12 mouse cellular contexts compared by ENCODE assay signal in the genomic region with DNA sequence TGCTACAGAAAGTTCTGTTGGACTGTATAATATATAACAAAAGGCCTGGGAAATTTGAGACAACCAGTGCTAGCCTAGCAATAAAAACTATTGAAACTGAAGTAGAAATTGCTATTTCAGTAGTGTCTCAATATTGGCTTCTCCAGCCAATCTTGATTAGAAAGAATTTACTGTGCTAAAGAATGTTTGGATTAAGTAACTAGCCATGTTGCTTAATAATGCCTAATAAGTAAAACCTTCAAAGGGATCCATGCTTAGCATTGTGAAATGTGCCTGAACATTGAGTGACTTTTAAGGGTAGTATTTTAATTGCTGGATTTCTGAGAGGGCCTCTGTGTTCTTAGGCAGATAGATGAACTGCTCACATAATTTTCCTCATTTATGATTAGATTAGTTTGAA. TPM values are rescaled to one million over a fixed set of nuclear protein-coding genes. Genes with fewer than 3 reads are reported as not detected.
DNase-seq lines count a peak whose midpoint lies in the region; ATAC-seq lines count a peak whose summit lies in the region.
"Had no signal": no experiment of that assay in that cellular context is flagged by ENCODE, and none has a peak within 500 bp of the region (broad histone marks: within the 10 kb centered on the region; RNA-seq: fewer than 3 reads in every experiment).

No protein-coding gene starts in this region.

- peaks cover 61% of the 10 kb centered on the region for H3K36me3 ChIP-seq in limb, embryonic 12.5 days
- peaks cover 67% of the 10 kb centered on the region for H3K36me3 ChIP-seq in limb, embryonic 10.5 days
- H3K36me3 ChIP-seq in embryonic facial prominence, embryonic 13.5 days = peaks cover 51% of the 10 kb centered on the region
- peaks cover 57% of the 10 kb centered on the region for H3K36me3 ChIP-seq in forebrain, embryonic 15.5 days
- peaks cover 59% of the 10 kb centered on the region for H3K36me3 ChIP-seq in liver, embryonic 13.5 days

- no peaks in the 10 kb centered on the region for H3K27me3 ChIP-seq in limb, embryonic 12.5 days
- no peaks in the 10 kb centered on the region for H3K27me3 ChIP-seq in limb, embryonic 10.5 days (ENCODE audit: low read depth, poor library complexity, severe bottlenecking)
- H3K27me3 ChIP-seq in embryonic facial prominence, embryonic 13.5 days = no peaks in the 10 kb centered on the region
- H3K27me3 ChIP-seq in forebrain, embryonic 15.5 days = no peaks in the 10 kb centered on the region
- H3K27me3 ChIP-seq in liver, embryonic 13.5 days = no peaks in the 10 kb centered on the region

- DNase-seq in limb, embryonic 10.5 days (ENCODE audit: low spot score) = no peak
- DNase-seq in liver, embryonic 13.5 days = no peak
- no peak for DNase-seq in cerebellum, postnatal 36 days
- DNase-seq: kidney, postnatal 4 days; left cerebral cortex, postnatal 4 days; thymus, postnatal 14 days had no signal

- peaks cover 34% of the 10 kb centered on the region for H3K4me1 ChIP-seq in limb, embryonic 12.5 days (replicated peaks)
- H3K4me1 ChIP-seq in limb, embryonic 10.5 days = peaks cover 29% of the 10 kb centered on the region
- peaks cover 32% of the 10 kb centered on the region for H3K4me1 ChIP-seq in embryonic facial prominence, embryonic 13.5 days
- H3K4me1 ChIP-seq in forebrain, embryonic 15.5 days = peaks cover 62% of the 10 kb centered on the region
- peaks cover 62% of the 10 kb centered on the region for H3K4me1 ChIP-seq in liver, embryonic 13.5 days (replicated peaks)

- no peak overlapping the region for H3K4me3 ChIP-seq in limb, embryonic 12.5 days (replicated peaks)
- H3K4me3 ChIP-seq in limb, embryonic 10.5 days = no peak overlapping the region
- no peak overlapping the region for H3K4me3 ChIP-seq in embryonic facial prominence, embryonic 13.5 days
- H3K4me3 ChIP-seq in forebrain, embryonic 15.5 days = peak overlapping the region; percentile 5; the same call in 1 of the 2 replicates
- H3K4me3 ChIP-seq in liver, embryonic 13.5 days (replicated peaks) = no peak overlapping the region

- H3K9me3 ChIP-seq in limb, embryonic 12.5 days = no peaks in the 10 kb centered on the region
- H3K9me3 ChIP-seq in limb, embryonic 10.5 days (replicated peaks) = no peaks in the 10 kb centered on the region
- H3K9me3 ChIP-seq in embryonic facial prominence, embryonic 13.5 days = no peaks in the 10 kb centered on the region
- no peaks in the 10 kb centered on the region for H3K9me3 ChIP-seq in forebrain, embryonic 15.5 days
- no peaks in the 10 kb centered on the region for H3K9me3 ChIP-seq in liver, embryonic 13.5 days (replicated peaks)
- H3K9me3 ChIP-seq: G1E had no signal

- H3K4me2 ChIP-seq in limb, embryonic 12.5 days = peak overlapping the region; percentile 66; the same call in 1 of the 2 replicates
- peak overlapping the region; percentile 64; the same call in 1 of the 2 replicates for H3K4me2 ChIP-seq in embryonic facial prominence, embryonic 13.5 days
- peak overlapping the region; percentile 76 for H3K4me2 ChIP-seq in forebrain, embryonic 15.5 days (replicated peaks)
- peak overlapping the region; percentile 90 for H3K4me2 ChIP-seq in liver, embryonic 13.5 days

- no peak overlapping the region for H3K9ac ChIP-seq in limb, embryonic 12.5 days (replicated peaks)
- H3K9ac ChIP-seq in embryonic facial prominence, embryonic 13.5 days = no peak overlapping the region
- H3K9ac ChIP-seq in forebrain, embryonic 15.5 days (replicated peaks) = no peak overlapping the region
- H3K9ac ChIP-seq in liver, embryonic 13.5 days = peak overlapping the region; percentile 95; the same call in 1 of the 2 replicates

- ATAC-seq in limb, embryonic 12.5 days (ENCODE audit: insufficient number of reproducible peaks, insufficient read depth, low FRiP score, low TSS enrichment, low read depth) = no peak
- no peak for ATAC-seq in embryonic facial prominence, embryonic 13.5 days (ENCODE audit: insufficient number of reproducible peaks, insufficient read depth, low FRiP score, low TSS enrichment, low read depth)
- no peak for ATAC-seq in forebrain, embryonic 15.5 days (replicated peaks)
- no peak for ATAC-seq in liver, embryonic 13.5 days (ENCODE audit: low read depth)
- no peak for ATAC-seq in erythroblast, adult 5-6 weeks (replicated peaks; ENCODE audit: low FRiP score, poor library complexity, severe bottlenecking)
- ATAC-seq in CD4-positive, CD25-positive, alpha-beta regulatory T cell, adult 4 months = no peak

- H3K27ac ChIP-seq in limb, embryonic 12.5 days = no peak overlapping the region
- no peak overlapping the region for H3K27ac ChIP-seq in limb, embryonic 10.5 days
- H3K27ac ChIP-seq in embryonic facial prominence, embryonic 13.5 days = no peak overlapping the region
- no peak overlapping the region for H3K27ac ChIP-seq in forebrain, embryonic 15.5 days (replicated peaks)
- no peak overlapping the region for H3K27ac ChIP-seq in liver, embryonic 13.5 days

RNA-seq across cellular contexts. Expression of gene Dnaja1, which starts 3.6 kb away (rescaled TPM):
- polyA plus RNA-seq in limb, embryonic 12.5 days (2016; fragmentation: Nextera tagmentation; extraction: Ambion mirVana) = 459 and 511 TPM in 2 replicates
- polyA plus RNA-seq in limb, embryonic 10.5 days (2016; fragmentation: Nextera tagmentation; extraction: Ambion mirVana) = 546 and 555 TPM in 2 replicates
- 435 and 438 TPM in 2 replicates for polyA plus RNA-seq in embryonic facial prominence, embryonic 13.5 days (2015; fragmentation: Nextera tagmentation; extraction: Ambion mirVana)
- polyA plus RNA-seq in forebrain, embryonic 15.5 days (2015; fragmentation: Nextera tagmentation; extraction: Ambion mirVana) = 695 and 704 TPM in 2 replicates
- polyA plus RNA-seq in liver, embryonic 13.5 days (2015; fragmentation: Nextera tagmentation; extraction: Ambion mirVana) = 198 and 259 TPM in 2 replicates
- 36.1 and 39.5 TPM in 2 replicates for total RNA-seq in erythroblast, adult 5-6 weeks (2015; ENCODE audit: low replicate concordance)
- 45.3 and 78.4 TPM in 2 replicates for total RNA-seq in erythroblast, adult 5-6 weeks (2017; ENCODE audit: low replicate concordance)
- 100 to 1,000 TPM; 399 to 683 TPM for polyA plus RNA-seq in CD4-positive, CD25-positive, alpha-beta regulatory T cell, adult 4 months (2017; shearing (Covaris generic))

RNA-seq across cellular contexts. Expression of gene Aptx, which starts 22.6 kb away (rescaled TPM):
- polyA plus RNA-seq in limb, embryonic 12.5 days (2016; fragmentation: Nextera tagmentation; extraction: Ambion mirVana) = 34.0 and 37.9 TPM in 2 replicates
- 35.4 and 39.6 TPM in 2 replicates for polyA plus RNA-seq in limb, embryonic 10.5 days (2016; fragmentation: Nextera tagmentation; extraction: Ambion mirVana)
- 40.4 TPM in 2 replicates for polyA plus RNA-seq in embryonic facial prominence, embryonic 13.5 days (2015; fragmentation: Nextera tagmentation; extraction: Ambion mirVana)
- 55.5 and 56.7 TPM in 2 replicates for polyA plus RNA-seq in forebrain, embryonic 15.5 days (2015; fragmentation: Nextera tagmentation; extraction: Ambion mirVana)
- 11.8 and 13.1 TPM in 2 replicates for polyA plus RNA-seq in liver, embryonic 13.5 days (2015; fragmentation: Nextera tagmentation; extraction: Ambion mirVana)
- 1.2 and 3.6 TPM in 2 replicates for total RNA-seq in erythroblast, adult 5-6 weeks (2015; ENCODE audit: low replicate concordance)
- total RNA-seq in erythroblast, adult 5-6 weeks (2017; ENCODE audit: low replicate concordance) = 1.1 and 1.7 TPM in 2 replicates
- polyA plus RNA-seq in CD4-positive, CD25-positive, alpha-beta regulatory T cell, adult 4 months (2017; shearing (Covaris generic)) = 10 to 100 TPM; 30.5 to 44.1 TPM

RNA-seq across cellular contexts. Expression of gene Smu1, which starts 32.2 kb away (rescaled TPM):
- polyA plus RNA-seq in limb, embryonic 12.5 days (2016; fragmentation: Nextera tagmentation; extraction: Ambion mirVana) = 159 and 160 TPM in 2 replicates
- polyA plus RNA-seq in limb, embryonic 10.5 days (2016; fragmentation: Nextera tagmentation; extraction: Ambion mirVana) = 186 and 189 TPM in 2 replicates
- 147 TPM in 2 replicates for polyA plus RNA-seq in embryonic facial prominence, embryonic 13.5 days (2015; fragmentation: Nextera tagmentation; extraction: Ambion mirVana)
- polyA plus RNA-seq in forebrain, embryonic 15.5 days (2015; fragmentation: Nextera tagmentation; extraction: Ambion mirVana) = 153 and 154 TPM in 2 replicates
- 96.1 and 106 TPM in 2 replicates for polyA plus RNA-seq in liver, embryonic 13.5 days (2015; fragmentation: Nextera tagmentation; extraction: Ambion mirVana)
- total RNA-seq in erythroblast, adult 5-6 weeks (2015; ENCODE audit: low replicate concordance) = 19.0 and 23.8 TPM in 2 replicates
- 24.4 and 30.8 TPM in 2 replicates for total RNA-seq in erythroblast, adult 5-6 weeks (2017; ENCODE audit: low replicate concordance)
- 100 to 1,000 TPM; 122 to 123 TPM for polyA plus RNA-seq in CD4-positive, CD25-positive, alpha-beta regulatory T cell, adult 4 months (2017; shearing (Covaris generic))
